Mouse (Mus musculus) brain, embryonic 14.5 days (tissue): ENCODE results near the gene Selenon.

Source experiments
- CTCF ChIP-seq: fragments of 200-500 bp; IDR thresholded peaks from 2 replicates; pipeline ENCODE4 v1.5.1; 2012; ENCODE audit warnings: inconsistent platforms, mild to moderate bottlenecking, moderate library complexity, borderline replicate concordance; ENCODE audit not compliant: insufficient read depth, insufficient read length; ENCODE audit errors: extremely low read depth
- POLR2A ChIP-seq: fragments of 200-500 bp; IDR thresholded peaks from 2 replicates; pipeline ENCODE4 v1.6.1; 2012; ENCODE audit warnings: mild to moderate bottlenecking, inconsistent platforms, borderline replicate concordance; ENCODE audit not compliant: poor library complexity, insufficient read depth, insufficient read length, severe bottlenecking; ENCODE audit errors: extremely low read depth

GRCm38 (mm10) chr4:134542726-134543125 is 9.2 kb downstream of the Selenon start:
- TF ChIP-seq CTCF = no peak
- TF ChIP-seq POLR2A = no peak
